Mouse (Mus musculus) spleen, postnatal 36 days (tissue): ENCODE results near the gene Vmp1.

Source experiments
- DNase-seq, 2 experiments: peaks; one replicate each; pipeline ENCODE4 v3.0.0; 2022; ENCODE audit warnings: low spot score in 2 of 2, mixed read lengths in 1 of 2

The Vmp1 gene

DNA sequence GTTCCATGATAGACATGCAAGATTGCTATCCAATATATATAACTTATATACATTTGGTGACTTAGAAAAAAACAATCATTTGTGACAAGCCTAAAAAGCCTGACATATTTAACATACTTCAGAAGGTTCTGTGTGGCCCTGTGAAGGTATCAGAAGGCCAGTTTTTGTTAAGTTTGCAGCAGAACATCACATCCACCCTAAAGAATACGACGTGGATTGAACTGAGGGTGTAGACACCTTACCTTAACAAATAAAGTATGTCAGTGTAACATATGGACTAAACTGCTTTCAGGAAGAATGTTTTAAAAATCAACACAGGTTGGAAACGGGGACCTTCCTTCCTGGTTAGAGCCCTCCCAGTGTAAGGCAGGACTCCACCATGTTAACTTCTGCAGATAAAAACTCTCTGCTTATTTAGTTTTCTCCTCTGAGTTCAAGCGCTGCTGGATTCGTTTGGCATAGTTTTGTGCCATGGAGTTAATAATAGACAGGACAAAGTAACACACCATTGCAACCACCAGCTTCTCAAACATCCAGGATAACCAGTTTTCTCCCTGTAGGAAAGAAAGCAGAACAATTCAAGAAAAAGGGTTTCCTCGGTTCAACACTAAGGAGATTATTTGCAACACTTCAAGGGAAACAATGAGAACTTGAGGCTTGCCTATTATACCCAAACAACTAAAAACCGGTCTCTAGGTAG, 98.6 kb downstream of the Vmp1 start:
- no peak for DNase-seq

DNA sequence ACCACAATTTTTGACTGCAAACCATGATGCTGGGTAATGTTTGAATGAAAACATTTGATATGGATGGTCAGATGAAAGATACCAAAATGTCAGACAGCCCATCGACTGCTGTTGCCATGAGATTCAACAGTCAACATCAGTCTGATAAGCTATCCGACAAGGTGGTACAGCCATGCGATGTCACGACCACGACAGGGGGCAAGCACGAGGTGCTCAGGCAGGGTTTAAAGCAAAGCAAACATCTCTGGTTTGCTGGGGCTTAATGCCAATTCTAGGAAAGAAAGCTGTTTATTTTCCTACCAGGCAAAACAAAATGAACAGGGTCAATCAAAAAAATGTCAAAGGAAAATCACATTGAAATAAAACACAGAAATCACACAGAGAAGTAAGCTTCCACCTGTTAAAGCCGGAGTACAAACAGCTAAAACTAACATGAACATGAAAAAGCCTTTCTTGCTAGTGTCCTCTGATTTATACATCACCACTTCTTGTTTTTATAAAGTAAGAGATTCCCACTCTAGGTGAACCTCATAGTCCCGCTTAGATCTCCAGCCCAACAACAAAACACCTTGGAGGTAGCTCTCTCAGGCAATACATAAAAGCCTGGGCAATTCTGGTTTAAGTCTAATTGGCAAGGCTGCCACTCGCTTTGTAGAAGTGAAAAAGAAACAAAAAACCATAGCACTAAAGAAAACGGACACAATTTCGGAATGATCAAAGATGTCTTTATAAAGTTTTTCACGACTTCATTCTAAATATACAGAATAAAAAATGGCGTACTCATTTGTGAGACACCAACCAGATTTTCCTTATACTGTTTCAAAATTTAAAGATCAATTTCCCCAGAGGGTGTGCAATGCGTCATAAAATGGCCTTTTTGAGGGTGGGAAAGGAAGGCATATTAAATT, 99.4 kb downstream of the Vmp1 start:
- no peak for DNase-seq

DNA sequence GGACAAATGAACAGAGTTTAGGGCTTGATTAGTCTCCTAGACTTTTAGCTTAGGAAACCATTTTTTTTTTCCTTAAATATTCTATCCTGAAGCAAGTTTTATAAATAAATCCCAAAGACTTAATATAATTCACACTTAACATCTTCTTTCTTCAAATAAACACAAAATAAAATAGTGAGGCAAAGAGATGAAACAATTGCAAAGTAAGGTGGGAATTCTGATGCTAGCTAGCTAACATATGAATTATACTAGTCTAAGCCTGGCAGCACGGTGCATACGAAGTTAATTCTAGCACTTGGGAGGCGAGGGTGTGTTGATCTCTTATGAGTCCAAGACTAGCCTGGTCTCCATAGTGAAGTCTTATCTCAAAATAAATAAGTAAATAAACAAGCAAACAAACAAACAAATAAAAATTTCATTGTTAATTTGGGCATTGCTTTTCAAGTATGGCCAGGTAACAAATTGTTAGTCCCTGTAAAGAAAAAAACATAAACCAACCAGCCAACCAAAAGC, 100.3 kb downstream of the Vmp1 start:
- no peak for DNase-seq

DNA sequence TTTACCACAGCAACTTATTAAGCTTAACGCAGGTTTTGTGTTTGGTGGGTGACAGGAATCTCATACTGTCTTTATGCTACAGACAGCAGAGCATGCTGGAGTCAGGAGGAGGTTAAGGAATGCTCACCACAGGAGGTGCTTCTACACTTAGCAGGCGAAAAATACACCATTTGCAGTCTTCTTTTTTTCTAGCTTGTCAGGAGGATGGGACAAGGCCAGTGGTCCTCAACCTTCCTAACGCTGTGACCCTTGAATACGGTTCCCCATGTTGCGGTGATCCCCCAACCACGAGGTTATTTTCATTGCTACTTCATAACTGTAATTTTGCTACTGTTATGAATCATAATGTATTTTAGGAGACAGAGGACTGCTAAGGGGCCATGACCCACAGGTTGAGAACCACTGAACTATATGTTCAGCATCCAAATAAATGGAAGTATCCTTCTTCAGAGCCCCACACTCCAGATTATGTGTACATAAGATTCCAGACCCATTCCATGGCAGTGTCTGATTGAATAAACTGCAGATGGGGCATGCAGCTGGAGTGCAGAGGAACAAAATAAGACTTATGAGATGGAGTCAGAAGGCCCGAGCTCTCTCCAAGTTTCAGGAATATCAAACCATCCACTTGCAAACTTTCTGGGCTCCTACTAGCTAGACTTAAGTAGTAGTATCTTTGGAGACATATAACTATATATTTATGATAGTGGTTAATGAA, 100.9 kb downstream of the Vmp1 start:
- DNase-seq = no peak

- DNase-seq = no peak
Measured at GRCm38 (mm10) chr11:86581943-86582542, 101.6 kb downstream of the Vmp1 start.

DNA sequence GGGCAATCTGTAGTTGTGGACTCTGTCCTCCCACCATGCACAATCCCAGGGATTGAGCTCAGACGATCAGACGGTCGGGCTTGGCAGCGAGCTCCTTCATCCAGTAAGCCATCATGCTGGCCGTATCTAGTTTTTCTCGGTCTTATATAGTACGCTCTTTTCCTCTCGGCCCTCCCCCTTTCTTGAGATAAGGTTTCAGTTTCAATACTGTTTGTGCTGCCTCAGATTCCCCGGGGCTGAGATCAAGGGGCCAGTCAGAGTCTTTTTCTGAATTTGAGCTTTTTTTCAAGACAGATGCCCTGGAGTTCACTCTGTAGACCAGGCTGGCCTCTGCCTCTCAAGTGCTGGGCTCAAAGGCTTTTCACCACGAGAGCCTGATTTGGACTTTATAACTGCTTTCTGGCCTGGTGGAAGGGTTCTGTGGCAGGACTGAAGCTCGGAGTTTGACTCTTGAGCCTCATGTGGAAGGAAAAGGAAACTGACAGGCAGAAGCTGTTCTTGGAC, 102.3 kb downstream of the Vmp1 start:
- DNase-seq = peak; percentile 63 to 74

- DNase-seq = peak in 1 of 2 experiments; percentile 27
Measured at GRCm38 (mm10) chr11:86580319-86581113, 103.1 kb downstream of the Vmp1 start.

DNA sequence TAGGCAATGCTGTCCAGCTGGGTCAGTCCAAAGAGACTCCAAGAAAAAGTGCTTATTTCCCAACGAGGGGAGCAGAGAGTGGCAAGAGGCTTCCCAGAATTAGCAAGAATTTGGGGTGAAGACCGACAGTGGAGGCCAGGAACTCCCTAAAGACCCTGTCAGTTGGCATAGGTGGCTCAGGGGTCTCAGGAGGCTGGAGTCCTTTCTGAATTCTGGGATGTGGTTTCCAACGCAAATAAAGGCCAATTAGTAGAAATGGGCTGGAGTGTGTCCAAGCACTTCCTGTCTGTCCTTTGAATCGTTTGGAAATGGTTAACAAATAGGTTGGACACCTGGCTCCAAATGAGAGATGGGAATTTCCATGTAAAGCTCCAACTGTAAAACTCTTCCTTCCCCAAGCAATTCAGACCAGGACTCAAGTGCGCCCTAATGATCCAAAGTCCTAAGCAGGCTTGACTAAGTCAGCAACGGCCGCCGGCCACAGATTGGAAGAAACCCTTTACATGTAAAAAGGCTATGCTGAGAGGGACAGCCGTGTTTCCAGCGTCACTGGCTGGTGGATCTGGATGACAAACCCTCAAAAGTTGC, 103.8 kb downstream of the Vmp1 start:
- no peak for DNase-seq

DNA sequence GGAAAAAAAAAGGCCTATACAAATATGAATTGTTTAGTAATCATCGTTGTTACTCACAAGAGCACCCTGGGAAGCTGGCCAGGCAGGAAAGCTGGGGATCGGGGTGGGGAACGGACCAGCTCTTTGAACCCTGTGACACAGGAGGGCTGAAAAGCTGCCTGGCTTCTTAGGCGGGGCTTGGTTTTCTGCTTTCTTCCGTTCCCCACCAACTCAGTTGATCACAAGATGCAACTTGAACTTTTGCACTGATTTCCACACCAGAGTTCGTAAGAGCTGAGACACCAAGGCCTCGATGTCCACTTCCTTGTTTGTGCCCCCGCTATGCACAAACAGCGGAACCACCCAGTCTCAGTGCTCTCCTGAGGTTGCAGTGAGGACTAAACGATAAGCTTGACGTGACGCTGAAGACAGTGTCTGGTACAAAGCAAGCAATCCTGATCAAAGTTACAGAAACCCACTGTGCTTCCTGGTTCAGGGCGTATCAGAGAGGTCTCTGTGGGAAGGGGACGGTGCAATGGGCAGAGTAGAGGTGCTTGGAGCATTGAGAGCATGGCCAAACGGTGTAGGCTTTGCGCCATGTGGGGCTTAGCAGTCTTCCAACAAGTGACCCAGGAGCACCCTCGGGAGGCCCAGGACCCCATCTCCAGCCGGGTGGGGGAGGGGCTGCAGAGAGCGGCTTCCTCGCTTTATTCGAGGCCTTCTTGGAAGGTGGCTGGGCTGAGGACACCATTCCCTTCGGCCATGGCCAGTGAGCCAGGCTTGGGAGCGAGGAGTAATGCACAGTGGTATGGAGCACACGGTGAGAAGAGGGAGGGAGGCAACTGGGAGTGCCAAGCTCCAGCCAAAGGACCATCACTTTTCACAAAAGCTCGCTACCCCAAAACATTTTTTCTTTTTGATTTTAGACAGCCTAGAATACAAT, 104.6 kb downstream of the Vmp1 start:
- peak; percentile 69 to 74 for DNase-seq

- DNase-seq = no peak
Measured at GRCm38 (mm10) chr11:86578106-86578808, 105.4 kb downstream of the Vmp1 start.

GRCm38 (mm10) chr11:86577231-86577630, 106.4 kb downstream of the Vmp1 start:
- DNase-seq = peak; percentile 54 to 56

DNA sequence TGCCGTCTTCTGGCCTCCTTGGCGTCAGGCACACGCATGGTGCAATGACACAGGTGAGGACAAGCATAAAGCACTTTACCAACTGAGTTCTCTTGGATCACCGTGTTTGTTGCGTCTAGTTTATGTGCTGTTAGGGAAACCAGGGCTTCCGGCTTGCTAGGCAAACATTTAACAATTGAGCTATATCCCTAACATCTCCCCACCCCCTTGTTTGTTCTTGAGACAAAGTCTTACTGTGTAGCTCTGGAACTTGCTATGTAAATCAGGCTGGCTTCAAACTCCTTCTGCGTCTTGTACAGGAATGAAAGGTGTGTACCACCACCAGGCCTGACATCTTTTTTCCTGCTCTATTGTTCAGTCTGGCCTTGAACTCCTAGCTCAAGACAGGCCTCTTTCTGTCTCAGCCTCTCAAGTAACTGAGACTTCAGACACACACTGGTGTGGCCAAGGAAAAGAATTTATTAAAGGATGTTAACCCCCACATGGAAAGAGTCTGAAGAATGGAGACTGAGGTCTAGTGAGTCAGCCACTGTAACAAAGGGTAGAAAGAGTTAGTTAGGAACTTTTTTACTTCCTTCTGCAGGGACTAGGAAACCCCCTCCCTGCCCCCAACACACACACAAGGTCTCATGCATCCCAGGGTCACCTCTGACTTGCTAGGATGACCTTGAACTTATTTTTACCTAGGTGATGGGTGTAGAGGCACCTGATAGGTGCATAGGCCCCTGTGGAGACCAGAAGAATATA, 107.8 kb downstream of the Vmp1 start:
- DNase-seq = no peak

GRCm38 (mm10) chr11:86574408-86574807, 109.2 kb downstream of the Vmp1 start:
- DNase-seq = no peak

DNA sequence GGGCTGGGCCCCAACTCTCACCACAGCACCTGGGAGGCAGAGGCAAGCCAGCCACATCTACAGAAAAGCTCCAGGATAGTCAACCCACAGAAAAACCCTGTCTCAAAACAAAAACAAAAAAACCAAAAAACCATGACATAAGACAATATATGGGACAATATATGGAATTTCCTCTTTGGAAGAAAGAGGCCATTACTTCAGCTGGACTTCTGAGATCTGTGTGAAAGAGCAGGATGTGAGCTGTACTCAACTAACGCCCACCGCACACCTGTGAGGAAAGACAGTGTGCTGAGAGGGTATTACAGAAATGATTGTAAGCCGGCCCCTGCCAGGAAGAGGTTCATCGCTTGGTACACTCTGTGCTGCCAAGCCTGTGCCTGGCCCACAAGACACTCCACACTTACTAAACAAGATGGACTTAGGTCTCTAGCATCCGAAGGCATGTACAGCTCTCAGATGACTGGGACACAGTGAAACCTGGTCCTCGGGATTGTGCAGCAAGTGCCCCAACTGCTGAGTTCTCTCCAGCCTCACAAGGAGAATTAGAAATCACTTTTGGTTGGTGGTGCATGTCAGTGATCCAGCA, 109.9 kb downstream of the Vmp1 start:
- no peak for DNase-seq

GRCm38 (mm10) chr11:86572623-86573022, 111.0 kb downstream of the Vmp1 start:
- no peak for DNase-seq

DNA sequence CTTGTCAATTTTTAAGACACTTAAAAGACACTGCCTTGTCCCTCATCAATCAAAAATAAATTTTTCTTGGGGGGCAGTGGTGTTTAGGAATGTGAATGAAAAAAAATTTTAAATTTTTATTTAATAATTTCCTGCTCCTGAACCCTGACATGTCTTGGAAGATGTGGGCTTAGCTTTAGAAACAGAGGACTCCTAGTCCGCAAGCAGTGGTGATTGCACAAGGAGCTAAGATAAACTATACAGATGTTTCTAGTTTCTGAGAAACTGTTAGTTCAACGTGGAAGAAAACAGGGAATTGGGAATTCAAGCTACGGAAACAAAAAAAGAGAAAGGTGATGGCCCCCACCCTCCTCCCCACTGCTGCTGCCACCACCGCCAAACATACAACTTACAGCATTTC, 111.8 kb downstream of the Vmp1 start:
- DNase-seq = no peak

- DNase-seq = no peak
Measured at GRCm38 (mm10) chr11:86571047-86571855, 112.4 kb downstream of the Vmp1 start.
